Mouse (Mus musculus): ENCODE measurements around the gene S1pr2. TPM values are rescaled to one million over a fixed set of nuclear protein-coding genes. Genes with fewer than 3 reads are reported as not detected.

The S1pr2 gene
- polyA plus RNA-seq, 1 experiment from 2014 or later: 11.4 TPM

DNA sequence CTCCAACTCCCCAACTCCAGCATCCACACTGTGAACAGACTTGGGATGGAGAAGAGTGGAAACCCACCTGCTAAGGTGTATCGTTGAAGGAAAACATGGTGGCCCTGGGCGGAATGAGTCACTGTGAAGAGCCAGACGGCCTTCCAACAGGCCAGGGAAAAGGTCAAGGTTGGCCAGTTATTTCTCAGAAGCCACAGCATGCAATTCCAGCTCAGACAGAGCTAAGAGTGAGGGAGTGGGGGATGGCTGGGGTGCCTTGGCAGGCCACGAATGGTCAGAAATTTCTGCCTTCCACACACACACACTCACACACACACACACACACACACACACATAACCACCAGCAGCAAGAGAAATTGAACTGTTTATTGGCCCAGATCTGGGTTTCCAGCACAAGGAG, 11.0 kb downstream of the S1pr2 start:
- no peak for ATAC-seq
- 78% methylated on average over 4 of the region's 4 CpGs for WGBS
- H3K4me3 ChIP-seq (ENCODE audit: low read depth, low read length): no peak overlapping the region
- no peak overlapping the region for H3K9ac ChIP-seq (ENCODE audit: low read depth, low read length)
- H3K4me1 ChIP-seq (replicated peaks; ENCODE audit: control insufficient read depth, insufficient read depth, low read length): no peaks in the 10 kb centered on the region
- H3K36me3 ChIP-seq (ENCODE audit: control insufficient read depth, insufficient read depth): peaks cover 28% of the 10 kb centered on the region
- no peak overlapping the region for H3K4me2 ChIP-seq (replicated peaks; ENCODE audit: low read depth)
- H3K27ac ChIP-seq (ENCODE audit: low read depth, low read length): no peak overlapping the region
- TF ChIP-seq CTCF (IDR thresholded peaks at IDR 0.05; ENCODE audit: low read depth): no peak
- no peaks in the 10 kb centered on the region for H3K27me3 ChIP-seq (replicated peaks; ENCODE audit: control insufficient read depth, insufficient read depth, low read length)
- H3K9me3 ChIP-seq (ENCODE audit: control insufficient read depth): no peaks in the 10 kb centered on the region

DNA sequence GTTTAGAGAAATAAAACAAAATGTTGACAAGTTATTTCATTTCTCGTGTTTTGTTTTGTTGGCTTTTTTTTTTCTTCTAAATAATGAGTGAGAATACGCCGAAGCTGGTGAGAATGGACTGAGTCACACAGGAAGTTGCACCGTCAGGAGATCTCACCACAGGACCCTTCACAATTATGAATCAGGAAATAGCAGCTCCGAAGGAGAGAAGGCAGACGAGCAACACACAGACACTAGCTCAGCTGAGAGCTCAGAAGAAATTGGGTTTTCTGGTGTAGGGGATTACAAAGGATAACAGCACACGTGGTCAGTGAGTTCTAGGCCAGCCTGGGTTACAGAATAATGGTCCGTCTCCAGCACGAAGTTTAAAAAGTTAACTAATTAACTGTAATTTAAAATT, 15.0 kb downstream of the S1pr2 start:
- no peak for ATAC-seq

DNA sequence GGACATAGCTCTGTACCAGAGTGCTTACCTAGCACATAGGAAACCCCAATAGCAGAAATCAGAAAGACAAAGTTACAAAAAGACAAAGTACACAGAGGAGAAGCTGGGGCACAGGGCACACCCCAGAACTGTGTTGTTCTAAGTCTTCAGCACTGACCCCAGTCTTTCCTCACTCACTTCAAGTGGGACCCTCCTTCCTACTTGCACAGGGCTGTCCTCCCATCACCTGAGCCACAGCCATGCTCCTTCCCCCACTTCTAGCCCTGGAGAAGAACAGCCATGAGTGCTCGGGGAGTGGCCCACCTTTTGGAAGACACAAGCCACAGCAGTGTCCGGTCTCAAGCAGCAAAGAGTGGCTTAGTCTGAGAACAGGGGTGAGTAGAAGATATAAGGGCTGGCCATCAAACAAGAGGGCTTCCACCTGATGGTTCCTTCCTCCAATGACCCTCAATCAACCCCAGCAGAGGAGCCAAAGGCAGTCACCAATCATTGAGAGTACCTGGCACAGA, 17.1 kb downstream of the S1pr2 start, which contains the start of gene Dnmt1:
Dnmt1 (minus strand) TSS at position 459 of the 509 bp plus-strand sequence.
- no peaks in the 10 kb centered on the region for H3K27me3 ChIP-seq (replicated peaks; ENCODE audit: control insufficient read depth, insufficient read depth, low read length)
- no peak within 1 kb of the TSS for H3K4me2 ChIP-seq (replicated peaks; ENCODE audit: low read depth)
- H3K9me3 ChIP-seq (ENCODE audit: control insufficient read depth): no peaks in the 10 kb centered on the region
- TF ChIP-seq CTCF (IDR thresholded peaks at IDR 0.05; ENCODE audit: low read depth): no peak
- ATAC-seq: no peak
- H3K4me1 ChIP-seq (replicated peaks; ENCODE audit: control insufficient read depth, insufficient read depth, low read length): no peaks in the 10 kb centered on the region
- H3K4me3 ChIP-seq (ENCODE audit: low read depth, low read length): no peak within 1 kb of the TSS
- no peak within 1 kb of the TSS for H3K27ac ChIP-seq (ENCODE audit: low read depth, low read length)
- WGBS: 86% methylated on average over 2 of the region's 2 CpGs
- H3K9ac ChIP-seq (ENCODE audit: low read depth, low read length): no peak within 1 kb of the TSS
- H3K36me3 ChIP-seq (ENCODE audit: control insufficient read depth, insufficient read depth): no peaks in the 10 kb centered on the region; the same call in 1 of the 2 replicates

More for the DNA sequence above, 15.0 kb downstream of the S1pr2 start:
- Histone ChIP-seq H3K9me3 (ENCODE audit: control insufficient read depth) (no peaks in the 10 kb centered on the region), H3K36me3 (ENCODE audit: control insufficient read depth, insufficient read depth) (peaks cover 4% of the 10 kb centered on the region; the same call in 1 of the 2 replicates), H3K4me1 (replicated peaks; ENCODE audit: control insufficient read depth, insufficient read depth, low read length) (no peaks in the 10 kb centered on the region), H3K27ac (ENCODE audit: low read depth, low read length) (no peak overlapping the region), H3K4me3 (ENCODE audit: low read depth, low read length) (no peak overlapping the region), H3K4me2 (replicated peaks; ENCODE audit: low read depth) (no peak overlapping the region), H3K9ac (ENCODE audit: low read depth, low read length) (no peak overlapping the region), H3K27me3 (replicated peaks; ENCODE audit: control insufficient read depth, insufficient read depth, low read length) (no peaks in the 10 kb centered on the region)
- WGBS: 66% methylated on average over 9 of the region's 9 CpGs
- TF ChIP-seq CTCF (IDR thresholded peaks at IDR 0.05; ENCODE audit: low read depth): no peak

DNA sequence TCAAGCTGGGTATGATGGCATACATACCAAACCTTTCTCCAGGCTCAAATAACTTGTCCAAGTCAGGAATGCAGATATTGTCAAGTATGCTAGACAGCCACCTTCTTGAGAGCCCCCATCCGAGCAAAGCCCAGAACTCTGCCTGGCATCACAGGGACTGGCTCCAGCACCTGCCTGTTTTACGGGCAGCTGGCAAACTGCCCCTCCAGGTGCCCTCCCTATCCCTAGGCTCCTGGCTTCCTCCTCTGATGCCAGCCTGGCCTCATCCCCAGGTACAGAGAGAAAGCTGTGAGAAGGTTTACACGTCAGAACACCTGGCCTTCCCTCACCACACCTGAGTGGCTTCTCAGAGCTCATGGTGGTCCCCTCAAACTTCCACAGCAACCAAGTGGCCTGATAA, 19.6 kb downstream of the S1pr2 start:
- Histone ChIP-seq H3K9ac (ENCODE audit: low read depth, low read length) (no peak overlapping the region), H3K27me3 (replicated peaks; ENCODE audit: control insufficient read depth, insufficient read depth, low read length) (no peaks in the 10 kb centered on the region), H3K4me1 (replicated peaks; ENCODE audit: control insufficient read depth, insufficient read depth, low read length) (no peaks in the 10 kb centered on the region), H3K9me3 (ENCODE audit: control insufficient read depth) (no peaks in the 10 kb centered on the region), H3K36me3 (ENCODE audit: control insufficient read depth, insufficient read depth) (no peaks in the 10 kb centered on the region), H3K27ac (ENCODE audit: low read depth, low read length) (no peak overlapping the region), H3K4me2 (replicated peaks; ENCODE audit: low read depth) (no peak overlapping the region), H3K4me3 (ENCODE audit: low read depth, low read length) (no peak overlapping the region)
- no peak for TF ChIP-seq CTCF (IDR thresholded peaks at IDR 0.05; ENCODE audit: low read depth)
- WGBS: 82% methylated on average over 3 of the region's 3 CpGs
- no peak for ATAC-seq

DNA sequence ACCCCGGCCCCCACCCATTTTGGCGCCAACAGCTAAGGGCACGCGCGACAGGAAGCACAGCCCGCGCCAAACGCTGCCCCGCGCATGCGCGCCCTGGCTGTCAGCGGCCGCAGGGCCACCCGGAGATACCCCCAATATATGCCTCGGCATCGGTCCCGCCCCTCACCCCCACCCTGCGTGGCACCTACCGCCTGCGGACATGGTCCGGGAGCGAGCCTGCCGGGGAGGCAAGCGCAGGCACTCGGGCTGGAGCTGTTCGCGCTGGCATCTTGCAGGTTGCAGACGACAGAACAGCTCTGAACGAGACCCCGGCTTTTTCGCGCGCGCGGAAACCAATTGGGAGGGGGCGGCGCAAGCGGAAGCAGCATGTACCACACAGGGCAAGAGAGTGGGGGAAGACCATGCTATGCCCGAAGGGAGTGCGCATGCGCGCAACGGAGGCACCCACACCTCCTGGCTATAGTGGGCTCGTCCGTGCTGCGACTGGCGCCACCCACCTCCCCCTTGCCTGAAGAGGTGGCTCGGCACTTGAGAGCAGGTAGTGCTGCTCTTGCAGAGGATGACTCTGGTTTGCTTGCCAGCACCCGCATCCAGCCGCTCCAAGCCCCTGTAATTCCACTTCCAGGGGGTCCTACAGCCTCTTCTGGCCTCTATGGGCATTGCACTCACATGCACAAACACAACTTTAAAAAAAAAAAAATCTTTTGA, 23.9 kb downstream of the S1pr2 start:
- WGBS: under 1% methylated on average over 45 of the region's 51 CpGs
- Histone ChIP-seq H3K27me3 (replicated peaks; ENCODE audit: control insufficient read depth, insufficient read depth, low read length) (no peaks in the 10 kb centered on the region), H3K27ac (ENCODE audit: low read depth, low read length) (peak overlapping the region; percentile 58), H3K4me3 (ENCODE audit: low read depth, low read length) (peak overlapping the region; percentile 93), H3K9ac (ENCODE audit: low read depth, low read length) (peak overlapping the region; percentile 66), H3K4me2 (replicated peaks; ENCODE audit: low read depth) (peak overlapping the region; percentile 96), H3K4me1 (replicated peaks; ENCODE audit: control insufficient read depth, insufficient read depth, low read length) (0 out of 2 replicates have a peak, but pooled peaks cover 4% of the 10 kb centered on the region), H3K9me3 (ENCODE audit: control insufficient read depth) (no peaks in the 10 kb centered on the region), H3K36me3 (ENCODE audit: control insufficient read depth, insufficient read depth) (no peaks in the 10 kb centered on the region)
- peak; percentile 58 for TF ChIP-seq CTCF (IDR thresholded peaks at IDR 0.05; ENCODE audit: low read depth)
- ATAC-seq: peak; percentile 96

DNA sequence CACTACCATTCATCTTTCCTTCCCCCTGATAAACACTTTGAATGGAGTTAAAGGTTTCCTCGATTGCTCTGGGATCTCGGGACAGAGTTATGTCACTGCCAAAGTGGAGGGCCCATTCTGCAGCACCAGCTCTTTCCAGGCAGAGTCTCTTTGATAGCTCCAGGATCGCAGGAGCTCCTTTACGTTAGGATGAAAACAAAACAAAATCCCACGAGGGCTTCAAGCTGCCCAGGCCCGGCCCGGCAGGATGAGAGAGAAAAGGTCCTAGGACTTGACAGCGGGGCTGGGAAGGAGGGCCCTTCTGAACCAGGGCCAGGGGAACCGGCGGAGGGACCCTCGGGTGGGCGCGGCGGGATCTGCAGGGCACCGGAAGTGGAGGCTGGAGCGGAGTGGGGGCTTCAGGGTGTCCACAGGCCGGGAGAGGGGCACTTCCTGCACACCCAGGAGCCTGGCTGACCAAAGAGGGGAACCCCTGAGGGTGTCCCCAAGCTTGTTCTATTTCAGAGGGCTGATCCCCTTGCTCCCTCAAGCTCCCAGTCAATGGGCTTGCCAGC, 24.5 kb downstream of the S1pr2 start:
- Histone ChIP-seq H3K36me3 (ENCODE audit: control insufficient read depth, insufficient read depth) (no peaks in the 10 kb centered on the region), H3K4me3 (ENCODE audit: low read depth, low read length) (peak overlapping the region; percentile 93), H3K4me2 (replicated peaks; ENCODE audit: low read depth) (peak overlapping the region; percentile 96), H3K4me1 (replicated peaks; ENCODE audit: control insufficient read depth, insufficient read depth, low read length) (0 out of 2 replicates have a peak, but pooled peaks cover 4% of the 10 kb centered on the region), H3K9me3 (ENCODE audit: control insufficient read depth) (no peaks in the 10 kb centered on the region), H3K27ac (ENCODE audit: low read depth, low read length) (peak overlapping the region; percentile 58), H3K27me3 (replicated peaks; ENCODE audit: control insufficient read depth, insufficient read depth, low read length) (no peaks in the 10 kb centered on the region), H3K9ac (ENCODE audit: low read depth, low read length) (peak overlapping the region; percentile 66)
- peak; percentile 5; the same call in 1 of the 2 replicates for ATAC-seq
- under 1% methylated on average over 17 of the region's 17 CpGs for WGBS
- TF ChIP-seq CTCF (IDR thresholded peaks at IDR 0.05; ENCODE audit: low read depth): no peak

Measured in intestine, postnatal 0 days (tissue).